Mouse (Mus musculus): ENCODE data around the gene Rnf145. TPM values are rescaled to one million over a fixed set of nuclear protein-coding genes. Genes with fewer than 3 reads are reported as not detected.

The Rnf145 gene
- polyA plus RNA-seq, 1 experiment from 2014 or later: 126 TPM

- 83% methylated on average over 5 of the region's 5 CpGs for WGBS
- no peak overlapping the region for H3K27ac ChIP-seq (replicated peaks)
- H3K4me3 ChIP-seq: no peak overlapping the region
- H3K4me1 ChIP-seq (replicated peaks): no peaks in the 10 kb centered on the region
- no peaks in the 10 kb centered on the region for H3K27me3 ChIP-seq
- no peaks in the 10 kb centered on the region for H3K36me3 ChIP-seq
- H3K4me2 ChIP-seq: no peak overlapping the region
- no peak for ATAC-seq (ENCODE audit: low read depth)
- no peaks in the 10 kb centered on the region for H3K9me3 ChIP-seq
- H3K9ac ChIP-seq: no peak overlapping the region
These were observed 24.0 kb upstream of the Rnf145 start for GRCm38 (mm10) chr11:44494643-44495323.

GRCm38 (mm10) chr11:44496217-44496616 lies 22.5 kb upstream of the Rnf145 start:
- no peaks in the 10 kb centered on the region for H3K9me3 ChIP-seq
- WGBS: 56% methylated on average over 3 of the region's 3 CpGs
- H3K9ac ChIP-seq: no peak overlapping the region
- no peak overlapping the region for H3K4me3 ChIP-seq
- H3K4me2 ChIP-seq: no peak overlapping the region
- no peaks in the 10 kb centered on the region for H3K27me3 ChIP-seq
- H3K4me1 ChIP-seq (replicated peaks): no peaks in the 10 kb centered on the region
- no peak overlapping the region for H3K27ac ChIP-seq (replicated peaks)
- H3K36me3 ChIP-seq: no peaks in the 10 kb centered on the region
- no peak for ATAC-seq (ENCODE audit: low read depth)

- Histone ChIP-seq H3K4me1 (replicated peaks) (no peaks in the 10 kb centered on the region), H3K9me3 (no peaks in the 10 kb centered on the region), H3K4me3 (no peak overlapping the region), H3K4me2 (no peak overlapping the region), H3K36me3 (no peaks in the 10 kb centered on the region), H3K9ac (no peak overlapping the region), H3K27ac (replicated peaks) (no peak overlapping the region), H3K27me3 (no peaks in the 10 kb centered on the region)
- 75% methylated on average over 13 of the region's 13 CpGs for WGBS
- no peak for ATAC-seq (ENCODE audit: low read depth)
These were observed 20.1 kb upstream of the Rnf145 start for GRCm38 (mm10) chr11:44498412-44499272.

GRCm38 (mm10) chr11:44500966-44501365 lies 17.8 kb upstream of the Rnf145 start:
- Histone ChIP-seq H3K27ac (replicated peaks) (no peak overlapping the region), H3K4me3 (no peak overlapping the region), H3K9me3 (no peaks in the 10 kb centered on the region), H3K9ac (no peak overlapping the region), H3K36me3 (no peaks in the 10 kb centered on the region), H3K4me1 (replicated peaks) (no peaks in the 10 kb centered on the region), H3K27me3 (no peaks in the 10 kb centered on the region), H3K4me2 (no peak overlapping the region)
- 83% methylated on average over 7 of the region's 7 CpGs for WGBS
- no peak for ATAC-seq (ENCODE audit: low read depth)

GRCm38 (mm10) chr11:44501477-44501876 lies 17.3 kb upstream of the Rnf145 start:
- no peak overlapping the region for H3K4me3 ChIP-seq
- H3K4me2 ChIP-seq: no peak overlapping the region
- H3K4me1 ChIP-seq (replicated peaks): no peaks in the 10 kb centered on the region
- 95% methylated on average over 2 of the region's 2 CpGs for WGBS
- no peaks in the 10 kb centered on the region for H3K27me3 ChIP-seq
- H3K36me3 ChIP-seq: no peaks in the 10 kb centered on the region
- ATAC-seq (ENCODE audit: low read depth): no peak
- H3K9ac ChIP-seq: no peak overlapping the region
- H3K9me3 ChIP-seq: no peaks in the 10 kb centered on the region
- no peak overlapping the region for H3K27ac ChIP-seq (replicated peaks)

- Histone ChIP-seq H3K4me1 (replicated peaks) (no peaks in the 10 kb centered on the region), H3K27me3 (no peaks in the 10 kb centered on the region), H3K4me2 (no peak overlapping the region), H3K4me3 (no peak overlapping the region), H3K36me3 (no peaks in the 10 kb centered on the region), H3K9ac (no peak overlapping the region), H3K27ac (replicated peaks) (no peak overlapping the region), H3K9me3 (no peaks in the 10 kb centered on the region)
- ATAC-seq (ENCODE audit: low read depth): no peak
- 39% methylated on average over 5 of the region's 5 CpGs for WGBS
These were observed 15.8 kb upstream of the Rnf145 start for GRCm38 (mm10) chr11:44502931-44503330.

GRCm38 (mm10) chr11:44504146-44504545 lies 14.6 kb upstream of the Rnf145 start:
- Histone ChIP-seq H3K27ac (replicated peaks) (no peak overlapping the region), H3K9me3 (no peaks in the 10 kb centered on the region), H3K27me3 (no peaks in the 10 kb centered on the region), H3K36me3 (no peaks in the 10 kb centered on the region), H3K4me1 (replicated peaks) (no peaks in the 10 kb centered on the region), H3K4me2 (no peak overlapping the region), H3K9ac (no peak overlapping the region), H3K4me3 (no peak overlapping the region)
- no peak for ATAC-seq (ENCODE audit: low read depth)
- 85% methylated on average over 7 of the region's 7 CpGs for WGBS

GRCm38 (mm10) chr11:44504761-44505160 lies 14.0 kb upstream of the Rnf145 start:
- Histone ChIP-seq H3K27ac (replicated peaks) (no peak overlapping the region), H3K27me3 (no peaks in the 10 kb centered on the region), H3K9ac (no peak overlapping the region), H3K4me2 (no peak overlapping the region), H3K9me3 (no peaks in the 10 kb centered on the region), H3K4me1 (replicated peaks) (no peaks in the 10 kb centered on the region), H3K4me3 (no peak overlapping the region), H3K36me3 (no peaks in the 10 kb centered on the region)
- ATAC-seq (ENCODE audit: low read depth): no peak
- 88% methylated on average over 3 of the region's 3 CpGs for whole genome bisulfite sequencing

- ATAC-seq (ENCODE audit: low read depth): no peak
- H3K9me3 ChIP-seq: no peaks in the 10 kb centered on the region
- H3K4me3 ChIP-seq: no peak overlapping the region
- H3K36me3 ChIP-seq: no peaks in the 10 kb centered on the region
- no peak overlapping the region for H3K9ac ChIP-seq
- no peak overlapping the region for H3K4me2 ChIP-seq
- no peaks in the 10 kb centered on the region for H3K27me3 ChIP-seq
- 64% methylated on average over 4 of the region's 4 CpGs for WGBS
- no peaks in the 10 kb centered on the region for H3K4me1 ChIP-seq (replicated peaks)
- H3K27ac ChIP-seq (replicated peaks): no peak overlapping the region
These were observed 9.9 kb upstream of the Rnf145 start for GRCm38 (mm10) chr11:44508876-44509275.

GRCm38 (mm10) chr11:44509906-44510305 lies 8.9 kb upstream of the Rnf145 start:
- 88% methylated on average over 2 of the region's 2 CpGs for WGBS
- no peaks in the 10 kb centered on the region for H3K36me3 ChIP-seq
- H3K9ac ChIP-seq: no peak overlapping the region
- no peaks in the 10 kb centered on the region for H3K27me3 ChIP-seq
- no peak overlapping the region for H3K4me3 ChIP-seq
- no peaks in the 10 kb centered on the region for H3K9me3 ChIP-seq
- no peak for ATAC-seq (ENCODE audit: low read depth)
- H3K27ac ChIP-seq (replicated peaks): no peak overlapping the region
- no peaks in the 10 kb centered on the region for H3K4me1 ChIP-seq (replicated peaks)
- no peak overlapping the region for H3K4me2 ChIP-seq

- Histone ChIP-seq H3K36me3 (no peaks in the 10 kb centered on the region), H3K9me3 (no peaks in the 10 kb centered on the region), H3K4me3 (no peak overlapping the region), H3K27me3 (no peaks in the 10 kb centered on the region), H3K27ac (replicated peaks) (no peak overlapping the region), H3K4me1 (replicated peaks) (no peaks in the 10 kb centered on the region), H3K4me2 (no peak overlapping the region), H3K9ac (no peak overlapping the region)
- ATAC-seq (ENCODE audit: low read depth): no peak
- 78% methylated on average over 7 of the region's 7 CpGs for WGBS
These were observed 8.4 kb upstream of the Rnf145 start for GRCm38 (mm10) chr11:44510371-44510770.

GRCm38 (mm10) chr11:44512044-44513025 lies 6.4 kb upstream of the Rnf145 start:
- H3K4me1 ChIP-seq (replicated peaks): peaks cover under 1% of the 10 kb centered on the region; the same call in 1 of the 2 replicates
- H3K4me2 ChIP-seq: no peak overlapping the region
- ATAC-seq (ENCODE audit: low read depth): no peak
- no peak overlapping the region for H3K9ac ChIP-seq
- H3K36me3 ChIP-seq: no peaks in the 10 kb centered on the region
- H3K27me3 ChIP-seq: no peaks in the 10 kb centered on the region
- 79% methylated on average over 14 of the region's 14 CpGs for WGBS
- H3K27ac ChIP-seq (replicated peaks): no peak overlapping the region
- H3K4me3 ChIP-seq: no peak overlapping the region
- H3K9me3 ChIP-seq: no peaks in the 10 kb centered on the region
